Mouse (Mus musculus) neural tube, embryonic 12.5 days (tissue): ENCODE measurements around the gene Ccdc141. TPM values are rescaled to one million over a fixed set of nuclear protein-coding genes. Genes with fewer than 3 reads are reported as not detected.

Experiments used
- ATAC-seq: fragments of 200-750 bp; cut with Nextera tagmentation; 2 replicates; pipeline ENCODE4 v1.8.0; 2017; ENCODE audit warnings: low read depth, mild to moderate bottlenecking, moderate TSS enrichment, moderate library complexity; ENCODE audit not compliant: low FRiP score
- H3K27ac ChIP-seq: fragments of 300-500 bp; sonication (generic); 2 replicates; pipeline ENCODE4 v1.5.1; 2016
- H3K27me3 ChIP-seq: fragments of 300-500 bp; sonication (generic); replicated peaks from 2 replicates; pipeline ENCODE4 v1.6.1; 2016; ENCODE audit warnings: mild to moderate bottlenecking
- H3K36me3 ChIP-seq: fragments of 300-500 bp; sonication (generic); 2 replicates; pipeline ENCODE4 v1.6.1; 2016; ENCODE audit warnings: mild to moderate bottlenecking
- H3K4me1 ChIP-seq: fragments of 300-500 bp; sonication (generic); 2 replicates; pipeline ENCODE4 v1.6.1; 2016
- H3K4me2 ChIP-seq: fragments of 300-500 bp; sonication (generic); replicated peaks from 2 replicates; pipeline ENCODE4 v1.6.1; 2016; ENCODE audit warnings: mild to moderate bottlenecking
- H3K4me3 ChIP-seq: fragments of 300-500 bp; sonication (generic); 2 replicates; pipeline ENCODE4 v1.5.1; 2016
- H3K9ac ChIP-seq: fragments of 300-500 bp; sonication (generic); 2 replicates; pipeline ENCODE4 v1.6.1; 2016; ENCODE audit warnings: mild to moderate bottlenecking
- H3K9me3 ChIP-seq: fragments of 300-500 bp; sonication (generic); 2 replicates; pipeline ENCODE4 v1.6.1; 2016; ENCODE audit warnings: mild to moderate bottlenecking
- WGBS: fragments of 180-500 bp; shearing (Covaris S2); methylation state at CpG from one replicate; pipeline ENCODE4 v1.1.7; 2016; 5-methylcytosine and 5-hydroxymethylcytosine counted together
- polyA plus RNA-seq: library from polyadenylated mRNA; unstranded; fragments of >200 nt; fragmentation: Nextera tagmentation; extraction: Ambion mirVana; gene quantifications from 2 replicates; pipeline ENCODE4 v1.2.1, GENCODE M21; 2016

Ccdc141 gene
- polyA plus RNA-seq, 1 experiment from 2014 or later = 8.4 TPM

GRCm38 (mm10) chr2:77172241-77172671 is 1.8 kb upstream of the Ccdc141 start:
- H3K9me3 ChIP-seq = no peaks in the 10 kb centered on the region
- no peak overlapping the region for H3K4me3 ChIP-seq
- H3K27me3 ChIP-seq = no peaks in the 10 kb centered on the region
- no peak overlapping the region for H3K4me2 ChIP-seq
- ATAC-seq = no peak
- H3K36me3 ChIP-seq = no peaks in the 10 kb centered on the region
- H3K9ac ChIP-seq = no peak overlapping the region
- H3K4me1 ChIP-seq = peaks cover 17% of the 10 kb centered on the region
- 54% methylated on average over 10 of the region's 10 CpGs for WGBS
- H3K27ac ChIP-seq = no peak overlapping the region

GRCm38 (mm10) chr2:77171444-77172240 is 1.2 kb upstream of the Ccdc141 start:
- Histone ChIP-seq H3K36me3 (no peaks in the 10 kb centered on the region), H3K4me1 (peaks cover 17% of the 10 kb centered on the region), H3K27ac (no peak overlapping the region), H3K4me3 (no peak overlapping the region), H3K4me2 (peak overlapping the region; percentile 16; the same call in 1 of the 2 replicates), H3K27me3 (no peaks in the 10 kb centered on the region), H3K9ac (no peak overlapping the region), H3K9me3 (no peaks in the 10 kb centered on the region)
- 60% methylated on average over 23 of the region's 23 CpGs for WGBS
- no peak for ATAC-seq

- Histone ChIP-seq H3K4me3 (peak overlapping the region; percentile 38), H3K9ac (peak overlapping the region; percentile 57), H3K27ac (no peak overlapping the region), H3K36me3 (no peaks in the 10 kb centered on the region), H3K9me3 (no peaks in the 10 kb centered on the region), H3K27me3 (no peaks in the 10 kb centered on the region), H3K4me2 (peak overlapping the region; percentile 72), H3K4me1 (peaks cover 13% of the 10 kb centered on the region)
- peak; percentile 59 for ATAC-seq
- 7% methylated on average over 21 of the region's 21 CpGs for WGBS
Observed at GRCm38 (mm10) chr2:77169916-77170632, 362 bp downstream of the Ccdc141 start.

- peaks cover 13% of the 10 kb centered on the region for H3K4me1 ChIP-seq
- ATAC-seq = no peak
- H3K9me3 ChIP-seq = no peaks in the 10 kb centered on the region
- 85% methylated on average over 4 of the region's 4 CpGs for WGBS
- H3K4me3 ChIP-seq = no peak overlapping the region
- no peak overlapping the region for H3K4me2 ChIP-seq
- H3K36me3 ChIP-seq = no peaks in the 10 kb centered on the region
- no peak overlapping the region for H3K27ac ChIP-seq
- H3K27me3 ChIP-seq = no peaks in the 10 kb centered on the region
- no peak overlapping the region for H3K9ac ChIP-seq
Observed at GRCm38 (mm10) chr2:77169218-77169617, 1.2 kb downstream of the Ccdc141 start.

- H3K36me3 ChIP-seq = no peaks in the 10 kb centered on the region
- 93% methylated on average over 7 of the region's 7 CpGs for WGBS
- H3K4me2 ChIP-seq = no peak overlapping the region
- H3K4me1 ChIP-seq = peaks cover 13% of the 10 kb centered on the region
- no peak overlapping the region for H3K27ac ChIP-seq
- H3K4me3 ChIP-seq = no peak overlapping the region
- no peaks in the 10 kb centered on the region for H3K9me3 ChIP-seq
- no peak overlapping the region for H3K9ac ChIP-seq
- no peak for ATAC-seq
- no peaks in the 10 kb centered on the region for H3K27me3 ChIP-seq
Observed at GRCm38 (mm10) chr2:77168781-77169180, 1.7 kb downstream of the Ccdc141 start.

- H3K4me1 ChIP-seq = peaks cover 13% of the 10 kb centered on the region
- no peak overlapping the region for H3K9ac ChIP-seq
- no peak for ATAC-seq
- no peaks in the 10 kb centered on the region for H3K36me3 ChIP-seq
- no peaks in the 10 kb centered on the region for H3K9me3 ChIP-seq
- 90% methylated on average over 13 of the region's 13 CpGs for WGBS
- no peaks in the 10 kb centered on the region for H3K27me3 ChIP-seq
- H3K4me2 ChIP-seq = no peak overlapping the region
- H3K27ac ChIP-seq = no peak overlapping the region
- H3K4me3 ChIP-seq = no peak overlapping the region
Observed at GRCm38 (mm10) chr2:77168081-77168685, 2.3 kb downstream of the Ccdc141 start.

- no peak for ATAC-seq
- Histone ChIP-seq H3K4me2 (no peak overlapping the region), H3K4me1 (peaks cover 6% of the 10 kb centered on the region), H3K36me3 (no peaks in the 10 kb centered on the region), H3K4me3 (no peak overlapping the region), H3K27me3 (no peaks in the 10 kb centered on the region), H3K9ac (no peak overlapping the region), H3K9me3 (no peaks in the 10 kb centered on the region), H3K27ac (no peak overlapping the region)
- 87% methylated on average over 4 of the region's 4 CpGs for WGBS
Observed at GRCm38 (mm10) chr2:77166366-77166765, 4.1 kb downstream of the Ccdc141 start.

GRCm38 (mm10) chr2:77164662-77165061 is 5.8 kb downstream of the Ccdc141 start:
- H3K9ac ChIP-seq = no peak overlapping the region
- no peak overlapping the region for H3K4me2 ChIP-seq
- H3K4me3 ChIP-seq = no peak overlapping the region
- WGBS = 90% methylated on average over 3 of the region's 3 CpGs
- no peaks in the 10 kb centered on the region for H3K36me3 ChIP-seq
- no peaks in the 10 kb centered on the region for H3K27me3 ChIP-seq
- no peaks in the 10 kb centered on the region for H3K9me3 ChIP-seq
- H3K4me1 ChIP-seq = no peaks in the 10 kb centered on the region
- no peak overlapping the region for H3K27ac ChIP-seq
- no peak for ATAC-seq

- H3K27ac ChIP-seq = no peak overlapping the region
- no peaks in the 10 kb centered on the region for H3K36me3 ChIP-seq
- H3K4me2 ChIP-seq = no peak overlapping the region
- no peak overlapping the region for H3K4me3 ChIP-seq
- no peak for ATAC-seq
- no peaks in the 10 kb centered on the region for H3K9me3 ChIP-seq
- no peaks in the 10 kb centered on the region for H3K4me1 ChIP-seq
- WGBS = 89% methylated on average over 3 of the region's 3 CpGs
- H3K9ac ChIP-seq = no peak overlapping the region
- H3K27me3 ChIP-seq = no peaks in the 10 kb centered on the region
Observed at GRCm38 (mm10) chr2:77163381-77163780, 7.1 kb downstream of the Ccdc141 start.

- ATAC-seq = no peak
- no peak overlapping the region for H3K4me3 ChIP-seq
- no peaks in the 10 kb centered on the region for H3K36me3 ChIP-seq
- no peak overlapping the region for H3K4me2 ChIP-seq
- H3K9me3 ChIP-seq = no peaks in the 10 kb centered on the region
- no peaks in the 10 kb centered on the region for H3K4me1 ChIP-seq
- H3K27me3 ChIP-seq = no peaks in the 10 kb centered on the region
- H3K9ac ChIP-seq = no peak overlapping the region
- no peak overlapping the region for H3K27ac ChIP-seq
- WGBS = 86% methylated on average over 3 of the region's 3 CpGs
Observed at GRCm38 (mm10) chr2:77162135-77162534, 8.3 kb downstream of the Ccdc141 start.

GRCm38 (mm10) chr2:77157546-77157945 is 12.9 kb downstream of the Ccdc141 start:
- Histone ChIP-seq H3K4me1 (no peaks in the 10 kb centered on the region), H3K9me3 (no peaks in the 10 kb centered on the region)

GRCm38 (mm10) chr2:77154080-77154479 is 16.4 kb downstream of the Ccdc141 start:
- no peak overlapping the region for H3K27ac ChIP-seq
- H3K4me3 ChIP-seq = no peak overlapping the region
- no peak overlapping the region for H3K9ac ChIP-seq
- H3K9me3 ChIP-seq = no peaks in the 10 kb centered on the region
- ATAC-seq = no peak
- no peaks in the 10 kb centered on the region for H3K27me3 ChIP-seq
- H3K4me2 ChIP-seq = no peak overlapping the region
- H3K4me1 ChIP-seq = no peaks in the 10 kb centered on the region
- WGBS = 82% methylated on average over 4 of the region's 4 CpGs
- H3K36me3 ChIP-seq = no peaks in the 10 kb centered on the region

More at GRCm38 (mm10) chr2:77157546-77157945, 12.9 kb downstream of the Ccdc141 start:
- H3K4me2 ChIP-seq = no peak overlapping the region
- no peaks in the 10 kb centered on the region for H3K27me3 ChIP-seq
- no peak overlapping the region for H3K4me3 ChIP-seq
- 94% methylated on average over 4 of the region's 4 CpGs for WGBS
- no peak overlapping the region for H3K9ac ChIP-seq
- ATAC-seq = no peak
- H3K36me3 ChIP-seq = no peaks in the 10 kb centered on the region
- H3K27ac ChIP-seq = no peak overlapping the region
